In genomic region chr13:79765437-79765838, GRCm38 (mm10) we compare ENCODE assay signal across 15 mouse cellular contexts.
DNase-seq lines count a peak whose midpoint lies in the region; ATAC-seq lines count a peak whose summit lies in the region.
"Had no signal": no experiment of that assay in that cellular context is flagged by ENCODE, and none has a peak within 500 bp of the region (broad histone marks: within the 10 kb centered on the region; RNA-seq: fewer than 3 reads in every experiment).

No protein-coding gene starts in this region.

- H3K4me1 ChIP-seq in midbrain, embryonic 12.5 days: no peaks in the 10 kb centered on the region
- no peaks in the 10 kb centered on the region for H3K4me1 ChIP-seq in midbrain, embryonic 16.5 days (ENCODE audit: control insufficient read depth, insufficient read depth, low read length)
- H3K4me1 ChIP-seq in forebrain, embryonic 14.5 days (ENCODE audit: control insufficient read depth, insufficient read depth, low read length): no peaks in the 10 kb centered on the region
- H3K4me1 ChIP-seq: embryonic facial prominence, embryonic 15.5 days had no signal

- no peak overlapping the region for H3K27ac ChIP-seq in midbrain, embryonic 12.5 days (replicated peaks)
- no peak overlapping the region for H3K27ac ChIP-seq in midbrain, embryonic 16.5 days (ENCODE audit: low read length)
- no peak overlapping the region for H3K27ac ChIP-seq in forebrain, embryonic 14.5 days (ENCODE audit: low read depth, low read length)
- H3K27ac ChIP-seq: embryonic facial prominence, embryonic 15.5 days; neural tube, embryonic 13.5 days had no signal

- H3K9ac ChIP-seq in midbrain, embryonic 12.5 days (replicated peaks): no peak overlapping the region
- H3K9ac ChIP-seq in midbrain, embryonic 16.5 days (ENCODE audit: low read depth, low read length): no peak overlapping the region
- H3K9ac ChIP-seq in forebrain, embryonic 14.5 days (ENCODE audit: low read length): no peak overlapping the region
- H3K9ac ChIP-seq: embryonic facial prominence, embryonic 15.5 days; neural tube, embryonic 13.5 days had no signal

- H3K9me3 ChIP-seq in midbrain, embryonic 12.5 days: no peaks in the 10 kb centered on the region
- H3K9me3 ChIP-seq in midbrain, embryonic 16.5 days (replicated peaks; ENCODE audit: control insufficient read depth, low read length, poor library complexity, severe bottlenecking): no peaks in the 10 kb centered on the region
- no peaks in the 10 kb centered on the region for H3K9me3 ChIP-seq in forebrain, embryonic 14.5 days (replicated peaks; ENCODE audit: control insufficient read depth, low read length)
- H3K9me3 ChIP-seq: embryonic facial prominence, embryonic 15.5 days; neural tube, embryonic 13.5 days had no signal

- no peak overlapping the region for H3K4me3 ChIP-seq in midbrain, embryonic 12.5 days
- H3K4me3 ChIP-seq in midbrain, embryonic 16.5 days (ENCODE audit: low read depth, low read length): no peak overlapping the region
- H3K4me3 ChIP-seq in forebrain, embryonic 14.5 days (ENCODE audit: low read depth, low read length): no peak overlapping the region
- H3K4me3 ChIP-seq: embryonic facial prominence, embryonic 15.5 days; neural tube, embryonic 13.5 days had no signal

- H3K4me2 ChIP-seq in midbrain, embryonic 12.5 days (replicated peaks): no peak overlapping the region
- H3K4me2 ChIP-seq in midbrain, embryonic 16.5 days (ENCODE audit: low read length): no peak overlapping the region
- no peak overlapping the region for H3K4me2 ChIP-seq in forebrain, embryonic 14.5 days (ENCODE audit: low read length)
- H3K4me2 ChIP-seq: embryonic facial prominence, embryonic 15.5 days; neural tube, embryonic 13.5 days had no signal

- H3K27me3 ChIP-seq in midbrain, embryonic 12.5 days: no peaks in the 10 kb centered on the region
- H3K27me3 ChIP-seq in midbrain, embryonic 16.5 days (ENCODE audit: control insufficient read depth, insufficient read depth, low read depth, low read length): no peaks in the 10 kb centered on the region
- no peaks in the 10 kb centered on the region for H3K27me3 ChIP-seq in forebrain, embryonic 14.5 days (replicated peaks; ENCODE audit: control insufficient read depth, insufficient read depth, low read length)
- H3K27me3 ChIP-seq: CH12.LX; embryonic facial prominence, embryonic 15.5 days; neural tube, embryonic 13.5 days had no signal

- H3K36me3 ChIP-seq in midbrain, embryonic 12.5 days: no peaks in the 10 kb centered on the region
- H3K36me3 ChIP-seq in midbrain, embryonic 16.5 days (ENCODE audit: control insufficient read depth, insufficient read depth, low read length): no peaks in the 10 kb centered on the region
- no peaks in the 10 kb centered on the region for H3K36me3 ChIP-seq in forebrain, embryonic 14.5 days (ENCODE audit: control insufficient read depth, insufficient read depth, low read length)
- H3K36me3 ChIP-seq: embryonic facial prominence, embryonic 15.5 days; neural tube, embryonic 13.5 days had no signal

- DNase-seq in ZHBTc4 (ENCODE audit: low read depth, low spot score): peak; percentile 40
- DNase-seq in forebrain, embryonic 14.5 days (ENCODE audit: low spot score): peak; percentile 46
- DNase-seq in cerebellum, adult 9-10 months: no peak
- DNase-seq: cerebellum, adult 9-11 months; gastrocnemius, postnatal 36 days; kidney, adult 11 months; kidney, postnatal 36 days; lung, postnatal 14 days had no signal

- WGBS in midbrain, embryonic 12.5 days: 29% methylated on average over 4 of the region's 4 CpGs
- 21% methylated on average over 4 of the region's 4 CpGs for WGBS in midbrain, embryonic 16.5 days
- 24% methylated on average over 4 of the region's 4 CpGs for WGBS in forebrain, embryonic 14.5 days

- peak; percentile 54; the same call in 1 of the 2 replicates for ATAC-seq in midbrain, embryonic 12.5 days (ENCODE audit: low FRiP score, low read depth)
- no peak for ATAC-seq in midbrain, embryonic 16.5 days
- ATAC-seq in forebrain, embryonic 14.5 days: peak; percentile 91
- 0 out of 2 replicates have a peak, but pooled peaks have one; percentile 22 for ATAC-seq in monocyte, adult 5-6 weeks (replicated peaks; ENCODE audit: insufficient number of reproducible peaks, low FRiP score, low TSS enrichment, poor library complexity, severe bottlenecking)
- no peak for ATAC-seq in erythroblast, adult 5-6 weeks (replicated peaks; ENCODE audit: low FRiP score, poor library complexity, severe bottlenecking)

Comparison
In these comparisons a context has a peak if more than half of its experiments do, and no peak if none do; other contexts are left out.
1. ATAC-seq: peak in midbrain, embryonic 12.5 days (single experiment), forebrain, embryonic 14.5 days (single experiment) and monocyte, adult 5-6 weeks (single experiment); none in midbrain, embryonic 16.5 days (single experiment) and erythroblast, adult 5-6 weeks (single experiment).